Mouse (Mus musculus) heart, postnatal 10 days (tissue): ENCODE data around the gene Tm2d3. TPM values are rescaled to one million over a fixed set of nuclear protein-coding genes. Genes with fewer than 3 reads are reported as not detected.

Source experiments
- DNase-seq, 2 experiments: peaks; one replicate each; pipeline ENCODE4 v3.0.0; 2021
- intact Hi-C: fragments of 180-260 bp; cut with DNase I; formaldehyde crosslinking; loops from one replicate; pipeline ENCODE4 v1.15.1; 2025
- total RNA-seq, 2 experiments: library from RNA; stranded (reverse); gene quantifications; 2 replicates each; pipeline ENCODE4 v1.2.3; 2021

Gene Tm2d3
- 10 to 100 TPM; 19.0 to 24.0 TPM for total RNA-seq

DNA sequence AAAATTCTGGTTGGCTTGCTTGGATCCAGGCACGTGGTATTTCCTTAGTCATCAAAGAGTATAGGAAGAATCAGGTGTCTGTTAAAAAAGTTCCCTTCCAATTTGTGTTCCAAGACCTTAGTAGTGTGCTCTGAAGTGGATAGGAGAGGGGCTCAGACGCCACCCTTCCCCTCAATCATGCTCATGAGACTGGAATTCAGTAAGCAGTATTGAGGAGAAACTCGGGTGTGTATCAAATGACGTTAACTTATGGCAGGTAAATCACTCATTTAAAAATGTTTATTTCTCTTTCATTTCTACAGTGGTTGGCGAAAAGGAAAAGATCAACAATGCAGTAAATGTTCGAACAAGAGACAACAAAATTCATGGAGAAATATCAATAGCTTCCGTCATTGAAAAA lies at the start of gene Tm2d3:
Tm2d3 (plus strand) TSS at position 301 of the 400 bp plus-strand sequence.
- intact Hi-C loops = no loop called here
- DNase-seq = no peak

- no peak for DNase-seq
- intact Hi-C loops = loop anchor here (5.0 kb wide), 1 partner anchor 325 kb away; no protein-coding TSS in a partner anchor
Measured at GRCm38 (mm10) chr7:65642371-65643304, 48.3 kb upstream of the Tm2d3 start.

GRCm38 (mm10) chr7:65643861-65644421 lies 47.0 kb upstream of the Tm2d3 start:
- intact Hi-C loops = loop anchor here (5.0 kb wide), 1 partner anchor 327 kb away; no protein-coding TSS in a partner anchor
- peak; percentile 4 to 25 for DNase-seq

GRCm38 (mm10) chr7:65644643-65645351 lies 46.2 kb upstream of the Tm2d3 start, which contains the start of gene Tarsl2:
Gene Tarsl2, plus strand, starts transcription at chr7:65644898.
- intact Hi-C loops = loop anchor here (5.0 kb wide), 1 partner anchor 327 kb away; no protein-coding TSS in a partner anchor
- DNase-seq = peak; percentile 94 to 95

- intact Hi-C loops = no loop called here
- DNase-seq = no peak
Measured at GRCm38 (mm10) chr7:65645996-65646395, 45.0 kb upstream of the Tm2d3 start.

DNA sequence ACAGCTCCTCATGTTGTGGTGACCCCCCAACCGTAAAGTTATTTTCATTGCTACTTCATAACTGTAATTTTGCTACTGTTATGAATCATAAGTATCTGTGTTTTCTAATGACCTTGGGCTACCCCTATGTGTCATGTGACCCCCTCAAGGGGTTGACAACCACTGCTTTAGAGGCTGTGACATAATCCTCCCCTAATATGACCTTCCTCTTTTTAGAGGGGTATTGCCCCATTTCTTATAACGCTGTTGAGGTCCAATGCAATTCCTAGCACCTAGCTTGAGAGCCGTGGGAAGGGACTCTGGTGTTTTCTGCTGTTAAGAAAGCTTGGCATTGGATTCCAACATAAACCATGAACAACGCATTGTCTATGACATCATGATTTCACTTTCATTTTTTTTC lies 40.3 kb upstream of the Tm2d3 start:
- intact Hi-C loops = no loop called here
- no peak for DNase-seq

- DNase-seq = no peak
- intact Hi-C loops = no loop called here
Measured at GRCm38 (mm10) chr7:65657490-65658120, 33.4 kb upstream of the Tm2d3 start.

DNA sequence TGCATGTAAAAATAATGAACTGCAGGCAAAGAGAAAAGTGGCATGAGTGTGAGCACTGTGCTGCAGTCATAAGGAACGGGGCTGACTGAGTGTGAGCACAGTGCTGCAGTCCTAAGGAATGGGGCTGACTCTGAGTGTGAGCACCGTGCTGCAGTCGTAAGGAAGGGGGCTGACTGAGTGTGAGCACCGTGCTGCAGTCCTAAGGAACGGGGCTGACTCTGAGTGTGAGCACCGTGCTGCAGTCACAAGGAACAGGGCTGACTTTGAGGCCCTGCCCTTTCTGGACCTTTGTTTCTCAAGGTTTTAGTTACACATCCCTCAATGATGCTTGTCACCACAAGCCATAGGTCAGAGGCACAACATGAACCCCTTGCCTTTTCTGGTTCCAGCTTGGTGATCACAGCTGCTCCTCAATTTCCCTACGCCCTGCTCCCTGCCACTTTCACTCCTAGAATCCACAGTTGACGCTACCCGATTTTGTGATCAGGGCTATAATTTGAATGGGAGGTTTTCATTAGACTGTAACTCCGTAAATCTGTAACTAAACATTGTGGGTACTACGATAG lies 27.7 kb upstream of the Tm2d3 start:
- intact Hi-C loops = no loop called here
- DNase-seq = no peak

- intact Hi-C loops = no loop called here
- DNase-seq = peak in 1 of 2 experiments; percentile 9
Measured at GRCm38 (mm10) chr7:65663886-65664285, 27.1 kb upstream of the Tm2d3 start.

DNA sequence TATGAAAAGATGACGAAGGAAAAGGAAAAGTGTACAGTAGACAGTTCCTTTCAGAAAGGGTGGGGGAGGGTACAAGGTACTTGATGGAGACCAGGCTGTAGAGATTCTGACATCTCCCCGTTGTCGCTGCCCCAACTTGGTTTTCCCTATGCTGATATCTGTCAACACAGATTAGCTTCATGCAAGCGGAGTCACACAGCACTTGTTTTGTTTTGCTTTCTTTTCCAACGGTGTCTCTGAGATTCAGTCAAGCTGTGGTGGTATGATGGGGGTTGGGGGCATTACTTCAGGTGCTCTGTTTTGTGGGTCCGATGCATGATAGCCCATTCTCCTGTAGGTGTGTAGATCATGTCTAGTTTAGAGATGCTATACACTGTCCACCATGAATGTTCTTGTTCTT lies 23.5 kb upstream of the Tm2d3 start:
- intact Hi-C loops = no loop called here
- no peak for DNase-seq

DNA sequence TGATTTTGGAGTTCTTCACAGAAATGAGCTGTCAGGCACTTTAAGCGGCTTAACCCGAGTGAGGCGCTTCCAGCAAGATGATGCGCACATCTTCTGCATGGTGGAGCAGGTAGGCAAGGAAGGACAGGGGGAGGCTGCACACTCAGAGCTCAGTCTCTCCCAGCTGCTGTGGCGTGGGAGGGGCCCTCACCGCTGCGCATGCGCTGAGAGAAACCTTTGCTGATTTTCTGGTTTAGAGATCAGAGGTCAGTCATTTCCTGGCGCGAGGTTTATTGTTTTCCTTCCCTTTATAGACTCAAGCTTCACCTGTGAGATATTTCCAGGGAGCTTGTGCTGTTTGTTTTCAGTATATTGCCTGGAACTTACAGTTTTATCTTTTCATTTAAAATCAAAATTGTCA lies 12.9 kb upstream of the Tm2d3 start:
- DNase-seq = no peak
- intact Hi-C loops = no loop called here

DNA sequence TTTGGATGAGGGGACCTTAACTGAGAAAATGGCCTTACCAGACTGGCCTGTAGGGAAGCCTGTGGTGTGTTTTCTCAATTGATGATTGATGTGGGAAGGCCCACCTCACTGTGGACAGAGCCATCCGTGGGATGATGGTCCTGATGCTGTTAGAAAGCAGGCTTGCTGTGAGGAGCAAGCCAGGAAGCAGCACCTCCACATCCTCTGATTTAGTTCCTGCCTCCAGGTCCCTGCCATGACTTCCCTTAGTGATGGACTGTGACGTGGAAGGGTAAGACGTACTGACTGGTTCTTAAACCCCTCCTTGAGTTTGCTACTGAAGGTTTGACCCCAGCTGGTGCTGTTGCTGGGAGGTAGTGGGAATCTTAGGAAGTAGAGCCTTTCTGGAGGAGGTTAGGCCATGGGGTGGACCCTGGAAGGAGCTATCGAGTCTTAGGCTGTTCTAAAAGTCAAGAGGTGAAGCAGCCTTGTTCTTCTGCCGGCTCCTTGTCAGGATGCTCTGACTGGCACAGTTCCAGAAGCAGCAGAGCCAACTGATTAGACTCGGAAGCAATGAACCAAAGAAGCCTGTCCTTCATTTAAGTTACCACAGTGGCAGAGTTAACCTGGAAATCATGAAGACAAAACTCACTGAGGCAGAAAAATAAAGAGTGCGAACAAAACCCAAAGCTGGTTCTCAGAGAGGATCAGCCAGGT lies 11.9 kb upstream of the Tm2d3 start:
- intact Hi-C loops = no loop called here
- no peak for DNase-seq

DNA sequence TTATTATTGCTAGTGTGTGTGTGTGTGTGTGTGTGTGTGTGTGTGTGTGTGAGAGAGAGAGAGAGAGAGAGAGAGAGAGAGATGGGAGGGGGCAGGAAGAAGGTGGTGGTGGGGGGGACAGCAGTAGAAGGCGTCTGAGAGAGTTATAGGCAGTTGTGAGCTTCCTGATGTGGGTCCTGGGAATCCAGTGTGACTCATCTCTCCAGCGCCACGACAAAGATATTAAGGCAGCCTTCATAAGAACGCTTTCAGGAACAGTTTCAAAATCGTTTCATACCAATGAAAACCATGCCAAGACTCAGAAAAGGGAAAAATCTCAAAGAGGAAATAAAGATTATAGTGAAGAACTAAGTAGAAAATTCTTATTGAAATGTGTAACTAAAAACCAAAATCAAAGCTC lies 9.8 kb upstream of the Tm2d3 start:
- DNase-seq = no peak
- intact Hi-C loops = no loop called here

DNA sequence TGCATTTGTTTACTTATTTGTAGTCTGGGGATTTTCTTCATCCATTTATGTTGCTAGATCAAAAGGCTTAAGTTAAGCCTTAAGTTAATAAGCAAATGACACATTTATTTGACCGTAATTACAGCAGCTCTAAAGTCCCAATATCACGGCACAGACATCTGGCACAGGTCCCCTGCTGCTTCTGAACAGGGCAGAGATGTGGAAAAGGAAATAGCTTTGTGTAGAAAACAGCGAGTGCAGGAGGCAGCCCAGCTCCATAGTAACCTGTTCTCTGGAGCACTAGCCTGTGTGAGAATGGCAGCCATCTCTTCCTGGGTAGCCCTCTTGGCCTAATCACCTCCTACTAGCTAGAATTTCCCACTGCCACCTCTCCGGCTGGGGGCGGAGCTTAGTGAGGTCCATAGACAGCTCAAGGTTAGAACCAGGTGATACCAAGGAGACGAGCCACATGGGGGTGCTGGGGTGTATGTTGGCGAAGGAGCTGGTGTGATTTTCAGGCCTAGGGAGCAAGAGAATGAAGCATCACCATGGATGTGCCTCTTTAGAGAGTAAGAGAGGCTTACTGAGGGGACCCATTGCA lies 6.6 kb upstream of the Tm2d3 start:
- intact Hi-C loops = no loop called here
- DNase-seq = no peak

- intact Hi-C loops = no loop called here
- DNase-seq = no peak
Measured at GRCm38 (mm10) chr7:65686664-65687063, 4.3 kb upstream of the Tm2d3 start.

DNA sequence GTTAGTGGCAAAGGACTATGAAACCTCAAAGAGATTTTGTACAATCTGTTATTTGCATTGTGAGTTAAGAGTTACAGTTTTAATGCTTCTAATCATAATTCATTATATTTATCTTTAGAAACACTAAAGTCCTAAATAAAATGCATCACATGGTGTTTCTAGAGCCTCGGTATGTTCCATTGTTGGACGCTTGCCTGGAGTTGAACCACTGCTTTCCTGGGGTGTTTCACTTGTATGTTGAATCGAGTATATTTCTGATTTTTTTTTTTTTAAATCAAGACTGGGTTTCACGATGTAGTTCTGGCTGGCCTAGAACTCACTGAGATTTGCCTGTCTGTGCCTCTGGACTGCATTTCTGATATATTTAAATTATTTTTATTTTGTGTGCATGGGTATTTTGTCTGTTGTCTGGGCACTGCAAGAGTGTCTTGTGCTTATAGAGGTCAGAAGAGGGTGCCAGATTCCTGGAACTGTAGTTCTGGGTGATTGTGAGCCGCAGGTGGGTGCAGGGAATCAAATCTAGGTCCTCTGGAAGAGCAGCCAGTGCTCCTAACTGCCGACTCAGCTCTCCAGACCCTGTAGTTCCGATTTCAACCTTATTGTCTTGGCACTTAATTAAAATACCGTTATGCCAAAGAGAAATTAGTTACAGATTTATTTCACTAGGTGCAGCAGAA lies 1.1 kb downstream of the Tm2d3 start:
- DNase-seq = no peak
- intact Hi-C loops = no loop called here

GRCm38 (mm10) chr7:65692883-65693282 lies 1.9 kb downstream of the Tm2d3 start:
- DNase-seq = no peak
- intact Hi-C loops = no loop called here

DNA sequence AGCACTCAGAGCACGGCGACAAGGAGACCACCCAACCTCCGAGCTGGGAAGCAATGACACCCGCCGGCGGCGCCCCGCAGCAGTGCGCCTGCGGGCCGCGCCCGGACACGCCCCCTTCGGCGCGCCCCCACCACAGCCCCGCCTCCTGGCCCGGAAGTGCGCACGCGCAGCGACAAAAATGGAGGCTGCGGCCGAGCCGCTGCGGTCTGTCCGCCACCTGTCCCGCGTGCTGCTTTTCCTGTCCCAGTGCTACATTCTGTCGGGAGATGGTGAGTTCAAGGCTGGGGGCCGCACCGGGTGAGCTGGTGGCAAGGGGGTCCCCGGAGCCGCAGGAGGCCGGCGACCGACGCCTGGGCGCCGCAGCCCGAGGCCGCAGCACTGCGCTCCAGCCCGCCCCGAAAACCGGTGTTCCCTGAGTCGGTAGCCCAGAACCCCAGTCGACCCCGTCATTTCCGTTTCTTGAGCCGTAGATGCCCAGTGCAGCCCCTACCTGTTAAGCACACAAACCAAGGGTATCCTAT lies 2.4 kb downstream of the Tm2d3 start:
- intact Hi-C loops = no loop called here
- DNase-seq = peak; percentile 92 to 94

- peak in 1 of 2 experiments; percentile 20 for DNase-seq
- intact Hi-C loops = no loop called here
Measured at GRCm38 (mm10) chr7:65696450-65696849, 5.5 kb downstream of the Tm2d3 start.
